Mouse (Mus musculus) layer of hippocampus, adult 11-12 months (tissue): ENCODE data around the gene Ghrh.

Source experiments
- DNase-seq: peaks from one replicate; pipeline ENCODE4 v3.0.0; 2022; ENCODE audit warnings: low spot score

Ghrh gene

GRCm38 (mm10) chr2:157307715-157308265 is 39.5 kb downstream of the Ghrh start:
- peak; percentile 41 for DNase-seq

GRCm38 (mm10) chr2:157306091-157307032 is 40.9 kb downstream of the Ghrh start:
- DNase-seq = no peak

GRCm38 (mm10) chr2:157303096-157303495 is 44.2 kb downstream of the Ghrh start:
- DNase-seq = peak; percentile 20

GRCm38 (mm10) chr2:157300051-157300450 is 47.3 kb downstream of the Ghrh start:
- no peak for DNase-seq

- no peak for DNase-seq
These were observed 51.1 kb downstream of the Ghrh start for GRCm38 (mm10) chr2:157296105-157296689.

- peak; percentile 78 for DNase-seq
These were observed 55.2 kb downstream of the Ghrh start for GRCm38 (mm10) chr2:157292093-157292492.

GRCm38 (mm10) chr2:157288996-157289395 is 58.3 kb downstream of the Ghrh start:
- DNase-seq = no peak

- DNase-seq = peak; percentile 65
These were observed 59.8 kb downstream of the Ghrh start for GRCm38 (mm10) chr2:157287542-157287941.

GRCm38 (mm10) chr2:157283321-157283720 is 64.0 kb downstream of the Ghrh start:
- no peak for DNase-seq
